Mouse (Mus musculus): ENCODE data around the gene Cdx4. TPM values are rescaled to one million over a fixed set of nuclear protein-coding genes. Genes with fewer than 3 reads are reported as not detected.

Cdx4 gene
- not detected in 2 replicates for polyA plus RNA-seq (2012)

- TF ChIP-seq GATA1 (IDR thresholded peaks at IDR 0.05; ENCODE audit: low read length), result no peak
Measured at GRCm38 (mm10) chrX:103321146-103321545, at the start of gene Cdx4. Gene Cdx4, plus strand, starts transcription at chrX:103321398.

GRCm38 (mm10) chrX:103274325-103274724 is 46.9 kb upstream of the Cdx4 start:
- no peak for TF ChIP-seq GATA1 (IDR thresholded peaks at IDR 0.05; ENCODE audit: low read length)

- TF ChIP-seq GATA1 (IDR thresholded peaks at IDR 0.05; ENCODE audit: low read length), result no peak
Measured at GRCm38 (mm10) chrX:103286899-103287722, 34.1 kb upstream of the Cdx4 start.

- TF ChIP-seq GATA1 (IDR thresholded peaks at IDR 0.05; ENCODE audit: low read length), result no peak
Measured at GRCm38 (mm10) chrX:103287846-103288377, 33.3 kb upstream of the Cdx4 start.

- no peak for TF ChIP-seq GATA1 (IDR thresholded peaks at IDR 0.05; ENCODE audit: low read length)
Measured at GRCm38 (mm10) chrX:103288485-103289330, 32.5 kb upstream of the Cdx4 start.

- no peak for TF ChIP-seq GATA1 (IDR thresholded peaks at IDR 0.05; ENCODE audit: low read length)
Measured at GRCm38 (mm10) chrX:103298937-103299336, 22.3 kb upstream of the Cdx4 start.

GRCm38 (mm10) chrX:103308262-103308661 is 12.9 kb upstream of the Cdx4 start:
- no peak for TF ChIP-seq GATA1 (IDR thresholded peaks at IDR 0.05; ENCODE audit: low read length)

- no peak for TF ChIP-seq GATA1 (IDR thresholded peaks at IDR 0.05; ENCODE audit: low read length)
Measured at GRCm38 (mm10) chrX:103311723-103312122, 9.5 kb upstream of the Cdx4 start.

- no peak for TF ChIP-seq GATA1 (IDR thresholded peaks at IDR 0.05; ENCODE audit: low read length)
Measured at GRCm38 (mm10) chrX:103314146-103314545, 7.1 kb upstream of the Cdx4 start.

- no peak for TF ChIP-seq GATA1 (IDR thresholded peaks at IDR 0.05; ENCODE audit: low read length)
Measured at GRCm38 (mm10) chrX:103325900-103326299, 4.7 kb downstream of the Cdx4 start.

- TF ChIP-seq GATA1 (IDR thresholded peaks at IDR 0.05; ENCODE audit: low read length), result no peak
Measured at GRCm38 (mm10) chrX:103329386-103329785, 8.2 kb downstream of the Cdx4 start.

GRCm38 (mm10) chrX:103331125-103331858 is 10.1 kb downstream of the Cdx4 start:
- no peak for TF ChIP-seq GATA1 (IDR thresholded peaks at IDR 0.05; ENCODE audit: low read length)

- TF ChIP-seq GATA1 (IDR thresholded peaks at IDR 0.05; ENCODE audit: low read length), result no peak
Measured at GRCm38 (mm10) chrX:103341369-103342113, 20.3 kb downstream of the Cdx4 start.

- TF ChIP-seq GATA1 (IDR thresholded peaks at IDR 0.05; ENCODE audit: low read length), result no peak
Measured at GRCm38 (mm10) chrX:103355784-103356183, 34.6 kb downstream of the Cdx4 start.

GRCm38 (mm10) chrX:103356287-103356686 is 35.1 kb downstream of the Cdx4 start, which contains the start of gene Chic1:
Gene Chic1, plus strand, starts transcription at chrX:103356476.
- no peak for TF ChIP-seq GATA1 (IDR thresholded peaks at IDR 0.05; ENCODE audit: low read length)
